Mouse (Mus musculus) spleen, adult 2 months (tissue): ENCODE results near the gene Rasgrp2. TPM values are rescaled to one million over a fixed set of nuclear protein-coding genes. Genes with fewer than 3 reads are reported as not detected.

Experiments
- DNase-seq, 2 experiments: peaks; one replicate each; pipeline versions ENCODE4 v3.0.0 to v3.0.0-alpha.2; 2012 to 2021; ENCODE audit warnings: low spot score in 2 of 2, low read depth in 1 of 2
- H3K27ac ChIP-seq: fragments of 200-500 bp; 2 replicates; pipeline ENCODE4 v1.5.1; 2012; ENCODE audit warnings: low read length, inconsistent platforms; ENCODE audit not compliant: insufficient read depth
- H3K27me3 ChIP-seq: fragments of 200-500 bp; 2 replicates; pipeline ENCODE4 v1.6.1; 2012; ENCODE audit warnings: mild to moderate bottlenecking, moderate library complexity, low read length, inconsistent platforms; ENCODE audit not compliant: control insufficient read depth, insufficient read depth
- H3K36me3 ChIP-seq: fragments of 200-500 bp; 2 replicates; pipeline ENCODE4 v1.6.1; 2012; ENCODE audit warnings: mild to moderate bottlenecking, low read length, inconsistent platforms; ENCODE audit not compliant: control insufficient read depth, insufficient read depth
- H3K4me1 ChIP-seq: fragments of 200-500 bp; 2 replicates; pipeline ENCODE4 v1.6.1; 2011; ENCODE audit warnings: inconsistent platforms; ENCODE audit not compliant: control insufficient read depth, insufficient read depth, insufficient read length
- H3K4me3 ChIP-seq: fragments of 200-500 bp; 2 replicates; pipeline ENCODE4 v1.5.1; 2011; ENCODE audit warnings: mild to moderate bottlenecking, inconsistent platforms; ENCODE audit not compliant: insufficient read depth, insufficient read length; ENCODE audit errors: extremely low read depth
- CTCF ChIP-seq: fragments of 200-500 bp; IDR thresholded peaks from 2 replicates; pipeline ENCODE4 v1.5.1; 2011; ENCODE audit warnings: mild to moderate bottlenecking, inconsistent platforms; ENCODE audit not compliant: insufficient read depth, insufficient read length, insufficient replicate concordance; ENCODE audit errors: extremely low read depth
- POLR2A ChIP-seq: fragments of 200-500 bp; IDR thresholded peaks from 2 replicates; pipeline ENCODE4 v1.6.1; 2011; ENCODE audit warnings: low read depth, low read length, inconsistent platforms
- WGBS: fragments of 180-500 bp; shearing (Covaris S2); methylation state at CpG from one replicate; pipeline ENCODE4 v1.1.7; 2018; 5-methylcytosine and 5-hydroxymethylcytosine counted together
- polyA plus RNA-seq: library from polyadenylated mRNA; depleted of rRNA; stranded (reverse); fragments of >200 nt; gene quantifications from 2 replicates; pipeline ENCODE4 v1.2.3, GENCODE M21; 2012

Gene Rasgrp2
- polyA plus RNA-seq, 1 experiment, result 681 TPM

- H3K36me3 ChIP-seq, result peaks cover 11% of the 10 kb centered on the region
- TF ChIP-seq POLR2A (no peak), CTCF (no peak)
- no peaks in the 10 kb centered on the region for H3K27me3 ChIP-seq
- DNase-seq, result no peak
- WGBS, result 43% methylated on average over 4 of the region's 4 CpGs
- H3K27ac ChIP-seq, result no peak overlapping the region
- H3K4me1 ChIP-seq, result peaks cover 14% of the 10 kb centered on the region; the same call in 1 of the 2 replicates
- no peak overlapping the region for H3K4me3 ChIP-seq
Observed at GRCm38 (mm10) chr19:6382323-6382924, 16.7 kb upstream of the Rasgrp2 start.

GRCm38 (mm10) chr19:6383470-6383869 lies 15.7 kb upstream of the Rasgrp2 start:
- H3K36me3 ChIP-seq, result peaks cover 4% of the 10 kb centered on the region
- no peaks in the 10 kb centered on the region for H3K27me3 ChIP-seq
- no peak for DNase-seq
- H3K27ac ChIP-seq, result no peak overlapping the region
- 41% methylated on average over 5 of the region's 5 CpGs for WGBS
- TF ChIP-seq CTCF, result no peak
- no peak for TF ChIP-seq POLR2A
- H3K4me3 ChIP-seq, result no peak overlapping the region
- peaks cover 14% of the 10 kb centered on the region; the same call in 1 of the 2 replicates for H3K4me1 ChIP-seq

- peaks cover 18% of the 10 kb centered on the region; the same call in 1 of the 2 replicates for H3K4me1 ChIP-seq
- no peaks in the 10 kb centered on the region for H3K36me3 ChIP-seq
- H3K27me3 ChIP-seq, result no peaks in the 10 kb centered on the region
- no peak within 1 kb of the TSS for H3K4me3 ChIP-seq
- no peak within 1 kb of the TSS for H3K27ac ChIP-seq
- DNase-seq, result no peak
- TF ChIP-seq CTCF (no peak), POLR2A (no peak)
- WGBS, result 20% methylated on average over 7 of the region's 7 CpGs
Observed at GRCm38 (mm10) chr19:6384128-6384527, 15.0 kb upstream of the Rasgrp2 start, which contains the start of gene Pygm. Gene Pygm (plus strand): TSS chr19:6384399.

- no peaks in the 10 kb centered on the region for H3K27me3 ChIP-seq
- TF ChIP-seq POLR2A, result no peak
- TF ChIP-seq CTCF, result no peak
- H3K4me3 ChIP-seq, result no peak overlapping the region
- DNase-seq, result no peak
- H3K4me1 ChIP-seq, result peaks cover 24% of the 10 kb centered on the region; the same call in 1 of the 2 replicates
- no peak overlapping the region for H3K27ac ChIP-seq
- H3K36me3 ChIP-seq, result no peaks in the 10 kb centered on the region
- WGBS, result 67% methylated on average over 11 of the region's 11 CpGs
Observed at GRCm38 (mm10) chr19:6384954-6385353, 14.2 kb upstream of the Rasgrp2 start.

- Histone ChIP-seq H3K27me3 (no peaks in the 10 kb centered on the region), H3K4me3 (no peak overlapping the region), H3K27ac (no peak overlapping the region), H3K4me1 (peaks cover 24% of the 10 kb centered on the region; the same call in 1 of the 2 replicates), H3K36me3 (no peaks in the 10 kb centered on the region)
- TF ChIP-seq POLR2A, result no peak
- no peak for TF ChIP-seq CTCF
- 85% methylated on average over 5 of the region's 5 CpGs for WGBS
- no peak for DNase-seq
Observed at GRCm38 (mm10) chr19:6385419-6385818, 13.7 kb upstream of the Rasgrp2 start.

- Histone ChIP-seq H3K36me3 (no peaks in the 10 kb centered on the region), H3K27me3 (no peaks in the 10 kb centered on the region), H3K4me1 (peaks cover 24% of the 10 kb centered on the region; the same call in 1 of the 2 replicates), H3K27ac (no peak overlapping the region), H3K4me3 (no peak overlapping the region)
- DNase-seq, result no peak
- TF ChIP-seq CTCF (no peak), POLR2A (no peak)
- 93% methylated on average over 7 of the region's 7 CpGs for WGBS
Observed at GRCm38 (mm10) chr19:6385821-6386220, 13.3 kb upstream of the Rasgrp2 start.

- Histone ChIP-seq H3K27ac (no peak overlapping the region), H3K27me3 (no peaks in the 10 kb centered on the region), H3K4me1 (peaks cover 24% of the 10 kb centered on the region; the same call in 1 of the 2 replicates), H3K4me3 (no peak overlapping the region), H3K36me3 (no peaks in the 10 kb centered on the region)
- TF ChIP-seq POLR2A (no peak), CTCF (no peak)
- WGBS, result 78% methylated on average over 9 of the region's 9 CpGs
- no peak for DNase-seq
Observed at GRCm38 (mm10) chr19:6386234-6386633, 12.9 kb upstream of the Rasgrp2 start.
